Mouse (Mus musculus) adrenal gland, postnatal 25 days (tissue): Measurements from ENCODE around the gene Phlpp2. TPM values are rescaled to one million over a fixed set of nuclear protein-coding genes. Genes with fewer than 3 reads are reported as not detected.
"Not testable (repeated sequence)": the region's sequence is repeated elsewhere in the genome, so short reads cannot be mapped to it uniquely, and the experiment has no call there.

Experiments
- DNase-seq: peaks from one replicate; pipeline ENCODE4 v3.0.0; 2021; ENCODE audit warnings: mixed read lengths
- long read RNA-seq: library from polyadenylated mRNA; stranded (forward); transcript quantifications from one replicate; pipeline ENCODE4 v2.0.0, GENCODE M21; 2021
- total RNA-seq: library from RNA; stranded (reverse); gene quantifications from 2 replicates; pipeline ENCODE4 v1.2.3, GENCODE M21; 2021

The Phlpp2 gene
- 10.0 and 11.0 TPM in 2 replicates for total RNA-seq
- long read RNA-seq, partial matches to known transcripts: 1 of 1 reads
- long read RNA-seq, other reads (novel, unspliced or antisense): 0 of 1 reads

DNA sequence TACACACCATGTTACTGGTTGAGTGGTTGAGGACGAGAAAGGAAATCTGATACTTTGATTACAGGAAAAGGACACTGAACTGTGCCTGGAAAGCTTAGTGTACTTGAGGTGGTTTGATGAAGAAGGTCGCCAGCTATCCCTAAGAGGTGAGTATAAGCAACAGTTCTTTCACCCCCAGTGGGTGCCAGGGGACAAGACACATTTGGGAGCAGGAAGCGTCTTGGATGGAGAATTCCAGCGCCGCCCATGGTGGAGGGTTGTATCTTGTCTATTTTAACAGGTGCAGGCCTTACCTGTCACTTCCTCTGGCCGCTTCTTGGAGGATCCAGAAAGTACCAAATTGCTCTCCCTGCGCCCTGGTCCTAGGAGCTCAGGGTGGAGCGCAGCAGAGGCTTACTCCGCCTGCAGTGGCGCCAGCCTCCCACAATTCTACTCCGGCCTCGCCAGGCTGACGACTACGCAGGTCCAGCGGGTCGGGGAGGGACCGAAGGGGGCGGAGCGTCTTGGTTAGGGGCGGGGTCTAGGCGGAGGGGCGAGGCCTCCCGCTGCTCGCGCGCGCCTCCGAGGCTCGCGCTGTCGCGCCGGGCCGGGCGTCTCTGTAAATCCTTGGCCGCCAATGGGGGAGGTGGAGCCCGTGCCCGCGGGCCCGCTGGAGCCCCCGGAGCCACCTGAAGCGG is at the start of gene Phlpp2:
Gene Phlpp2, plus strand, starts transcription at position 540 of the 677 bp plus-strand sequence.
- DNase-seq: peak; percentile 99

- no peak for DNase-seq
These were observed 44.8 kb upstream of the Phlpp2 start for GRCm38 (mm10) chr8:109823561-109823960.

- no peak for DNase-seq
These were observed 28.5 kb upstream of the Phlpp2 start for GRCm38 (mm10) chr8:109839822-109840221.

DNA sequence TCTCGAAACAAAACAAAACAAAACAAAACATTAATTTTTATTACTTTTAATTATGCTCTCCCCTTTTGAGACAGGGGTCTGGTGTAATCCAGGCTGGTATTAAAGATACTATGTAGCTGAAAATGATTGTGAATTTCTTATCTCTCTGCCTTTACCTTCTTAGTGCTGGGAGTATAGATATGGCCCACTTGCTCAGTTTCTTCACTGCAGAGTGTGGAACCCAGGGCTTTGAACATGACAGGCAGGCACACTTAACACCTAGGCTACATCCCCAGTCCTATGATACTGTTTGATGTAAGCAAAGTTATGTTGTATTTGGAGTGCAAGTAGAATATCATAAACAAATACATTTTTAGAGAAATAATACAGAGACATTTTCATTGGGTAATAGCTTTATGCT is 25.9 kb upstream of the Phlpp2 start:
- DNase-seq: no peak

GRCm38 (mm10) chr8:109847866-109848265 is 20.5 kb upstream of the Phlpp2 start:
- DNase-seq: no peak

- DNase-seq: no peak
These were observed 19.4 kb upstream of the Phlpp2 start for GRCm38 (mm10) chr8:109848981-109849380.

DNA sequence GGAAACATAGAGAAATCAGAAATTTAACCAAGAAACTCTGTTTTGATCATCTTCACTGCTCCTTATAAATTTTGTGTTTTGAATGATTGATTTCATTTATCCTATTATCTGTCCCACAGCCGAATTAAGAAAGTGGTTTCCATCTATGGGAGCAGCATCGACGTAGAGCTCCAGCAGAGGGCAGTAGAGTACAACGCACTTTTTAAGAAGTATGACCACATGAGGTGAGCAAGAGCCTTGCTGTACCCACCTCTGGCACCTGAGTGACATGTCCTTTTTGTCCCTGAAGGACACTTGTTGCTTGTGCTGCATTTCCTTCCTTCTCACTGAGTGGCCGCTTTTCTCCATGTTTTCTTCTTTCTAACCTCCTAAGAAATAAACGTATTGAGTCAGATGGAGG is 14.9 kb upstream of the Phlpp2 start:
- DNase-seq: peak; percentile 38

DNA sequence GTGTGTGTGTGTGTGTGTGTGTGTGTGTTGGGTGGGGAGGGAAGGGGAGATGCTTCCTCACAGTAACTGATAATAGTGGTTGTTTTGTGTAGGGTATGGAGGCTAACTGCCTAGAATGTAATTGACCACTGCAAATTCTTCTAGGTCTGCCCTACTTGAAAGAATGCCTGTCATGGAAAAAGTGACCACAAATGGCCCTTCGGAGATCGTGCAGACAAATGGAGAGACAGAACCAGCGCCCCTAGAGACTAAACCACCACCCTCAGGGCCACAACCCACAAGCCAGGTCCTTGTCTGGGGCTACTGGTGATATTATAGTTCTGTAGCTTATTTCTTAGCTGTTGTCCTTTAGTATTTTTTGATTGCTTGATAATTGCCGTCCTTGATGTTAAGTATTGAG is 13.8 kb upstream of the Phlpp2 start:
- DNase-seq: no peak

GRCm38 (mm10) chr8:109855451-109855850 is 12.9 kb upstream of the Phlpp2 start:
- no peak for DNase-seq

GRCm38 (mm10) chr8:109863398-109863797 is 4.9 kb upstream of the Phlpp2 start:
- DNase-seq: peak; percentile 6

DNA sequence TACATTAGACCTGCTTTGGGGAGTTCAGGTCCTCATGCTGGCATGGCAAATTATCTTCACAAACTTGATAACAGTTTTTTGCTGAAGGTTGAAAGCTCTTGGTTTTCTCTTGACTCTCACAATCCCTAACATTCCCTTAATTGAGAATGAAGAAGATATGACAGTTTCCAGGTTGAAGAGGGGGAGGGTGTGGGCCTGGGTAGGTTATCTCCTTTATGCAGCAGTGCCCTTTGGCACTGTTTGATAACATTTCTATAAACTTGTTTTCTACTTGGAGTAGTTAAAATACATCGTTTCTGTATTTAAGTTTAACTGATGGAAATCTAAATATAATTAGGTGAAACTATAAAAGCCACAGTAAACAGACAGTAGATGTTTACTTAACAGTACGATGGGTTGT is 3.5 kb upstream of the Phlpp2 start:
- DNase-seq: no peak

DNA sequence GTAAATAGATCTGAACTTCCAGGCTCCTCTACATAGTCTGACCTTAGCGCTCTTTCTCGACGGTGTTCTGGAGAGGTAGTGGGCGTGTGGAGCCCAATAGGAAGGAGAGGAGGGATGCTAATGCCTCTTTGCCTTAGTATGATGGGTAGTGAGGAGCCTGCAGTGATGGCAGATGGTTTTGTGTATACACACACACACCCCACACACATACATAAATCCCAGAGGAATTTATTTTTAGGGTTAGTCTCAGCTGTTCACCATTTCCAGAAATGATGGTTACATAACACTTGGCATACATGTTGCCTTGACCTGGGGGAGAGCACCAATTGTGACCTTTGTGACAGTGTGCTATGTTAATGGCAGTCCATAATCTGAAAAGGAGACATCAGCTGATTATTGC is 2.8 kb upstream of the Phlpp2 start:
- DNase-seq: no peak

- no peak for DNase-seq
These were observed 1.7 kb upstream of the Phlpp2 start for GRCm38 (mm10) chr8:109866690-109867089.

GRCm38 (mm10) chr8:109868680-109869361 is 479 bp downstream of the Phlpp2 start:
- DNase-seq: peak; percentile 59

DNA sequence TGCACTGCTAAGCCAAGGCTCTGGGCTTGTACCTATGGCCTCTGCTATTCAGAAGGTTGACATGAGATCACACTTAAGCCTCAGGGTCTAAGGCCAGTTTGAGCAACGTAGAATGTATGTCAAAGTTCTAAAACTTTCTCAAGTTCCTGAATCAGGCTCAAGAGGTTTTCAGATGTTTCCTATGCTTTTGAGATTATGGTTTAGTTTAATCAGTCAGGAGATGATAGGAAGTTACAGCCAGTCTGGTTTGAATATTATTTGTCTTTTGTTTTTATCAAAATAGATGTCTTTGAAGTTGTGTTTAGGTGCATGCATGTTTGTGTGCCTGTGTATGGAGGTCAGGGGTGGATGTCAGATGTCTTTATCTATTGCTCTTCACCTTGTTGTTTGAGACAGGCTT is 2.7 kb downstream of the Phlpp2 start:
- DNase-seq: no peak

DNA sequence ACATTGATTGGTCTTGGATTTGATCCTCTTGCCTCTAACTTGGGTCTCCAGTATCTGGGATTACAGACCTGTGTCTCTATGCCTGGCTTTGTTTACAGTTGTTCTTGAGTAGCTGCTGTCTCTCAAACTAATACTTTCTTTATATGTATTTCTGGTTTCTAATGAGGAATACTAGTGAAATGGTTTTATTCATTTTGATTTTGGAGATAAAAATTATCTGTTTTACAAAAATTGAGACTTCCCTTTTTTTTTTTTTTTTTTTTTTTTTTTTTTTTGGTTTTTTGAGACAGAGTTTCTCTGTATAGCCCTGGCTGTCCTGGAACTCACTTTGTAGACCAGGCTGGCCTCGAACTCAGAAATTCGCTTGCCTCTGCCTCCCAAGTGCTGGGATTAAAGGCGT is 5.5 kb downstream of the Phlpp2 start:
- not testable (repeated sequence) for DNase-seq

GRCm38 (mm10) chr8:109880012-109880662 is 11.8 kb downstream of the Phlpp2 start:
- no peak for DNase-seq

DNA sequence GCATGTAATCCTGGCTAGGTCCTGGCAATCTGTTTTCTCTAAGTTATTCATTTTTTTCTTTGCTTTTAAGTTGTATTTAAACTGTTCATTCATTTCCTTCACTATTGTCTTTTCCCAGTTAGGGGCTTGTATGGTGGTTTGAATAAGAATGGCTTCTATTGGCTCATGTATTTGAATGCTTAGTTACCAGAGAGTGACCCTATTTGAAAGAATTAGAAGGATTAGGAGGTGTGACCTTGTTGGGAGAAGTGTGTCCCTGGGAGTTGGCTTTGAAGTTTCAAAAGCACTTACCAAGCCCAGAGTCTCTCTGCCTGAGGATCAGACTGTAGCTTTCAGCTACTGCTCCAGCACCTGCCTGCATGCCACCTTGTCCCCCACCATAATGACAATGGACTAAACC is 17.0 kb downstream of the Phlpp2 start:
- no peak for DNase-seq

DNA sequence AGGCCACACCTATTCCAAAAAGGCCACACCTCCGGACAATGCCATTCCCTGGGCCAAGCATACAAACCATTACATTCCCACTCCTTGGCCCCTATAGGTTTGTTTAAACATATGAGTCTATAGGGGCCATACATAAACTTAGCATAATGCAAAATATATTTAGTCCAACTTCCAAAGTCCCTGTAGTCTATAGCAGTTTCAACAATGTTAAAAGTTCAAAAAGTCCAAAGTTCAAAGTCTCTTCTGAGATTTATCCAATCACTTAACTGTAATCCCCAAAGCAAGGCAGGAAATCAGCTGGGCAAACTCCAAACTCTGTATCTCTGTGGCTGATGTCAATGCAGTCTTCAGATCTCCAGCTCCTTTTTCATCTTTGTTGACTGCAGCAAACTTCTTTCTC is 20.9 kb downstream of the Phlpp2 start:
- no peak for DNase-seq

- DNase-seq: no peak
These were observed 22.6 kb downstream of the Phlpp2 start for GRCm38 (mm10) chr8:109890794-109891585.

GRCm38 (mm10) chr8:109894636-109895035 is 26.3 kb downstream of the Phlpp2 start:
- DNase-seq: no peak

DNA sequence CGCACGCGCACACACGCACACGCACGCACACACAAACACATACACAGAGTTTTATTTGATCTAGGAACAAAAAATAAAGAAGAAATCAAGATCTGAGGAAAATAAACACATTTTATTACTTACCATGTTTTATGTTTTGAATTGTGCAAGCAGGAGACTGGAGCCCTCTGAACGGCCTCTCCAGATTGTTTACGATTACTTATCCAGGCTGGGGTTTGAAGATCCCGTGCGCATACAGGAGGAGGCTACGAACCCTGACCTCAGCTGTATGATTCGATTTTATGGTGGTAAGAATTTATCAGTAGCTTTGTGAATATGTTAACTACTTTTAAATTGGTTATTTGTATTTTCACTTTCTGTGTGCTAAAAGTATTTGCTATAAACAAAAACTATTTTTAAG is 27.0 kb downstream of the Phlpp2 start:
- DNase-seq: no peak

DNA sequence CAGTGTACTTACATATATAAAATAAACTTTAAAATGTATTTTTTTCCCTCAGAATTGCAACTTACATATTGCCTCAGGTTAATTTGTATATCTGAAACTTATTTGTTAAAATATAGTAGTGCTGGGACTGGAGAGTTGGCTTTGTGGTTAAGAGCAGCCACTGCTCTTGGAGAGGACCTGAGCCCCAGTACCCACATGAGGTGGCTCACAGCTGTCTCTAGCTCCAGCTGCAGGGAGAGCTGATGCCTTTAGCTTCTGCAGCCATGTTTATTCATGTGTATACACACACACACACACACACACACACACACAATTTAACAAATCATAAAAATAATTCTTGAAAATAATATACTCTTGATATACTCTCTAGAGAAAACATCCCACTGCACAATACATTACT is 34.0 kb downstream of the Phlpp2 start:
- DNase-seq: no peak
